Mouse (Mus musculus): ENCODE results near the gene Map2k1.

The Map2k1 gene

DNA sequence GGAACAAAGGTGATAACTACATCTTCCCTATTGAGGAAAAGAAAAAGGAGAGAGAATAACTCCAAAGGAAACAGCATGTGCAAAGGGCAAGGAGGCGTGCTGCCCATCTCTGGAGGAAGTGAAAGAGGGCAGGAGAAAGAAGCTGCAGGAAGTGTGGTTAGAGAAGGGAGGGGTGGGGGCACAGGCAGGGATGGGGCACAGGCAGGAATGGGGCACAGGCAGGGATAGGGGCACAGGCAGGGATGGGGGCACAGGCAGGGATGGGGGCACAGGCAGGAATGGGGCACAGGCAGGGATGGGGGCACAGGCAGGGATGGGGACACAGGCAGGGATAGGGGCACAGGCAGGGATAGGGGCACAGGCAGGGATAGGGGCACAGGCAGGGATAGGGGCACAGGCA lies 4.1 kb downstream of the Map2k1 start:
- no peak for DNase-seq (ENCODE audit: low spot score)

DNA sequence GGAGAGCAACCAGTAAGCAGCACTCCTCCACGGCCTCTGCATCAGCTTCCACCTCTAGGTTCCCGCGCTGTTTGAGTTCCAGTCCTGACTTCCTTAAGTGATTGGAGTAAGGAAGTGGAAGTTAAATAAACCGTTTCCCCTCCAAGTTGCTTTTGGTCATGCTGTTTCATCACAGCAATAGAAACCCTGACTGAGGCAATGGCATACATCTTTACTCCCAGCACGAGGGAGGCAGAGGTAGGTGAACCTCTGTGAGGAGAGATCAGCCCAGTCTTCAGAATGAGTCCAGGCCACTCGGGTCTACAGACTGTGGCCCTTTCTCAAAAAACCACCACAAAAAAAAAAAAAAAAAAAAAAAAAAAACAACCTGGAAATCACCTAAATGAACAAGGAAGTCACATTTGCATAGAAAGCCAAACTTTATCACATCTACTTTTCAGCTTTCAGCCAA lies 11.0 kb downstream of the Map2k1 start:
- no peak for DNase-seq (ENCODE audit: low spot score)

- no peak for DNase-seq (ENCODE audit: low spot score)
Observed at GRCm38 (mm10) chr9:64240681-64241080, 12.8 kb downstream of the Map2k1 start.

- no peak for DNase-seq (ENCODE audit: low spot score)
Observed at GRCm38 (mm10) chr9:64240116-64240515, 13.3 kb downstream of the Map2k1 start.

GRCm38 (mm10) chr9:64236056-64236455 lies 17.4 kb downstream of the Map2k1 start:
- no peak for DNase-seq (ENCODE audit: low spot score)

GRCm38 (mm10) chr9:64234768-64235435 lies 18.5 kb downstream of the Map2k1 start, which contains the start of gene Uchl4:
Gene Uchl4 (plus strand): TSS chr9:64235201.
- DNase-seq (ENCODE audit: low spot score): no peak

GRCm38 (mm10) chr9:64233656-64234055 lies 19.8 kb downstream of the Map2k1 start:
- DNase-seq (ENCODE audit: low spot score): no peak

DNA sequence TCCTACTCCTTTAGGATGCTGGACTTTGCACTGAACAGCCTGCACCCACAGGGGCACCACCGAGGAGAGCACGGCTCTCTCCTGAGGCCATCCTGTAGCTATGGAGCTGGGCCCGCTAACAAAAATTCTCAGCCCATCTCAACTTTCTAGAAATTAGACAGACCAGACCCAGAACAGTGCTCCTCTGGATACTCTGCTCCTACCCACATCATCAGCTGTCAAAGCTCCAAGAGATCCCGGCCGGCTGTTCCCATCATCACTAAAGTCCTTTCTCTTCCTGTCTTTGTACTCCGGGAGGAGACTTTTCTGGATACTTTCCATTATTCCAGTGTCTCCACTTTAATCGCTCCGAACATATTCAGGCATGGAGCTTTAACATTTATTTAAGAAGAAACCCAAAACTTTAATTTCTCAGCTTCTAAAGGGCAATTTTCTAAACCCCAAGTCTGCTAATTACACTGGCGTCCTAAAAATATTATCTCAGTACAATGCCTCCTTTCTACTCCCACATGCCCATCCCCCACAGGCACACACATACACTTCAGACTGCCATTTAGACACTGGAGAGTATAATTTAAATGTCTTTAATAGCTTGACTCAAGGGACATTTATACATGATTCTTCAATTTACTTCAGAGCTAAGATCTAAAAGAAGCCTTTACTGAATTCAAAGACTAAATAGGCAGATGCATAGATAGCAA lies 21.0 kb downstream of the Map2k1 start:
- DNase-seq (ENCODE audit: low spot score): no peak

DNA sequence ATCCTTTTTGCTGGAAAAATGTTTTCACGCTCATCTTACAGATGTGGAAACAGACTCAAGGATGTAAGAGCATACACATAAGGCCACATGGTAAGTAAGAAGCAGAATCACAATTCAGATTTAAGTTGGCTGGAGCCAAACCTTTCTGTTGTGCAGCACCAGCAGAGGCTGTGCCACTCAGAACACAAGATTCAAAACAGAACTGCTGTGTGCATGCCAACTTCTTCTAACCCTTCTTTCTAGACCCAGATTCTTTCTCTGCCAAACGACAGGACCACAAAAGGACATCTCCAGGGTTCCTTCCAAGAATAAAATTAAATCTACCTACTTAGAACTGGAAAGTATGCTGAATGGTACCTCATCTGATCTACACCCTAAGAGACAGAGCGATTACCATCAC lies 21.8 kb downstream of the Map2k1 start:
- DNase-seq (ENCODE audit: low spot score): no peak

GRCm38 (mm10) chr9:64231171-64231570 lies 22.3 kb downstream of the Map2k1 start:
- DNase-seq (ENCODE audit: low spot score): no peak

DNA sequence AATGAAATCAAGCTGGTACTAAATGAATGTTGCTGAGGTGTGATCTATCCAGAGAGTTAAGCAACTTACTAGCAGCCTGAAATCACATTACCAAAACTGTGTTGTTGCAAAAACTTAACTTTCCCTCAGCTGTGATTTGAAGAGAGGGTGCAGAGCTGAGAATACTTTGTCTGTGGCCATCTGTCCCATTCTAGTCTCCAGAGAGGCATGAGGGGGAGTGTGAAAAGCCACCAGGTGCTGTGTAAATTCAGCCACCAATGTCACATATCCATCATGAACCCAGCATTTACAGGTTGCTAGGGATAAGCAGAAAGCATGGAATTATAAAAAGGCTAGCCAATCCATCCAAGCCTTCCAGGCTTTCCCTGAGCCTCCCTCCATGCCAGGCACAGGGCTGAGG lies 24.5 kb downstream of the Map2k1 start:
- no peak for DNase-seq (ENCODE audit: low spot score)

DNA sequence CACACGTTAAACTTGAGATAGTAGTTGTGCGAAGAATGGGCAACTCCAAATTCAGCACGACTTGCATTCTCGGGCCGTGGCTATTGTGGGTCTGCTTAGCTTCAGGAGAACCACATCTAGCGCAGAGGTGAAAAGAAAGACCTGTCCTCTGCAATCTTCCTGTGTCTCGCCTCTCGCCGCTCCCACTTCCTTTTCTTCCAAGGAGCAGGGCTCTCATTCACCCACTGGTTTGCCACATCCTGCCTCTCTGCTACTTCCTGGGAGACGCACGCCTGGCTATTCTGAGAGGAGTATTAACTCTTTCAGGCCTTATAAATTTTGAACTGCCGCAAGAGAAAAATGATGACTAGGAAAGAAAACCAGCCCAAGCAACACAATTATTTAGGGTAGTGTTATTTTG lies 25.7 kb downstream of the Map2k1 start:
- DNase-seq (ENCODE audit: low spot score): no peak

DNA sequence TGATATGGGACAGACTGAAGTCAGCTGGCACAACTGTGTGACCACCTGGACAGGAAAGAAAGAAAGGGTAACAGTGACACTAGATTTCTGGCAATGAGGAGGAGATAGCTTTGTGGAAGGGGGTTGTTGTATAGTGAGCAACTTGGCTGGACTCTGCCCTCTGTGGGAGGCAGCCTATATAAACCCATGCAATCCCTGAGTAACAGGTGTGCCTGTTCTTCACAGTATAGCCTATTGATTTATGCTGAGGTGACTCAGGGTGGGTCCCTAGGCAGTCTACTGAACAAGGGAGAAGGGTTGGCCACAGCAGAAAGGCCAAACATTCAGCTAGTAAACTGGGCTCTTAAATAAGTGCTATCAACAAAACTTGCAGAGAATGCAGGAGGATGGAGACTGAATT lies 27.6 kb downstream of the Map2k1 start:
- DNase-seq (ENCODE audit: low spot score): no peak

DNA sequence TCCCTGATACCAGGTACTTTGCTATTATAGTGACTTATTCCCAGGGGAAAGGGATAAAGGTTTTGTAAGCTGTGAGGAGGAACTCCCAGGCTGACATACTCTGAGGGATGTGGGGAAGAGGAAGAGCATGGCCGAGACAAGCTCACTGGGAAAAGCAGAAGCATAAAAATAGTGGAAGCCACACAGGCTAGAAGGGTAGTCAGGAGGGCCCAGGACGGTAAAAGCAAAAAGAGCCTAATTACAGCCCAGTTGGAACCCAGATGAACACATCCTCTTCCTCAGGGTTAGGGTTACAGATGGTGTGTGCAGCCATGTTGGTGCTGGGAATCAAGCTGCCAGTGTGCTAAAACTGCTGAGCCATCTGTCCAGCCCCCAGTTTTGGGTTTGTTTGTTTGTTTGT lies 31.3 kb downstream of the Map2k1 start:
- no peak for DNase-seq (ENCODE audit: low spot score)

DNA sequence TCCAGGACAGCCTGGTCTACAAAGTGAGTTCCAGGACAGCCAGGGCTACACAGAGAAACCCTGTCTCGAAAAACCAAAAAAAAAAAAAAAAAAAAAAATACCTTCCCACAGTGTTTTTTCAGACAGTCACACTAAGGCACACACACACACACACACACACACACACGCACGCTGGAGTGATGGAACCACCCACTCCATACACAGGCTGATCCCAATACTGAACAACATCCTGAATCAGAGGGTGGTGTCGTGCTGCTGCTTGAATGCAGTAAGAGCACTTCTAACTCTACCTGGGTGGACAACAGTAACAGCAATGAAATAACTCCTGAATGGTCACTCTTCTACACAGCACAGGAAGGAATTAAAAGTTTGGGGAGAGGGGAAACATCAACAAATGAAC lies 32.0 kb downstream of the Map2k1 start:
- DNase-seq (ENCODE audit: low spot score): no peak

GRCm38 (mm10) chr9:64220603-64221002 lies 32.8 kb downstream of the Map2k1 start:
- no peak for DNase-seq (ENCODE audit: low spot score)

GRCm38 (mm10) chr9:64219772-64220420 lies 33.5 kb downstream of the Map2k1 start:
- no peak for DNase-seq (ENCODE audit: low spot score)

GRCm38 (mm10) chr9:64219305-64219704 lies 34.1 kb downstream of the Map2k1 start:
- DNase-seq (ENCODE audit: low spot score): no peak

- no peak for DNase-seq (ENCODE audit: low spot score)
Observed at GRCm38 (mm10) chr9:64217887-64218286, 35.5 kb downstream of the Map2k1 start.

GRCm38 (mm10) chr9:64216641-64217040 lies 36.8 kb downstream of the Map2k1 start:
- DNase-seq (ENCODE audit: low spot score): no peak

DNA sequence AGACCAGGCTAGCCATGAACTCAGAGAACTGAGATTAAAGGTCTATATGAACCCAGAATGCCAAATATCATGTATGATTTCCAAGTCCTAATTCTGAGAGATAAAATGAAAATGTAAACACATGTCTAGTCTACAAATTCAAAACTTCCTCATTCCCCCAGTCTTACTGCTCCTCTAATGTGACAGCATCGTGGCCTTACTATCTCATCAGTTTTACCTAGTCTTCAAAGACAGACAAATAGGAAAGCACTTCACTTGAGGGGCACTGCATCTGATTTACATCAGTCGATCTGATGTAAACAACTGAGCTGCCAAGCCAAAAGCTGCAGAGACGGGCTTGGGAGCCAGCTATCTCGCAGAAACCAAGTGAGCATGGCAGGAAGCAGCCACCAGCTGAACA lies 37.3 kb downstream of the Map2k1 start:
- no peak for DNase-seq (ENCODE audit: low spot score)

DNA sequence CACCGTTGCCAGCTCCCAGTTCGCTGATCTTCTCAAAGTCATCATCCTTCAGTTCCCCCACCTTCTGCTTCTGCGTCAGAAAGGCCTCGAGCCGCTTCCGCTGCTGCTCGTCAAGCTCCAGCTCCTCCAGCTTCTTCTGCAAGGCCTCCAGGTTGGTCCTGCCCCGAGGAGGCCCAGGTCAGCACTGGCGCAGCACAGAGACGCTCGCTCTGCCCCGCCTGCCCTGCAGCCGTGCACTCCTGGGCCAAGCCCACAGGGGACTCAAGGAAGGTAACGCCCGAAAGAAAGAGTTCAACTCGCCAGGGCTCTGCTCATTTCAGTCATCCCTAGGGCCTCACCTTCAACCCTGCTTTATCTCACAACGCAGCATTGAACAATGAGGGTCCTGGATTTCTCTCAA lies 39.0 kb downstream of the Map2k1 start:
- DNase-seq (ENCODE audit: low spot score): no peak

DNA sequence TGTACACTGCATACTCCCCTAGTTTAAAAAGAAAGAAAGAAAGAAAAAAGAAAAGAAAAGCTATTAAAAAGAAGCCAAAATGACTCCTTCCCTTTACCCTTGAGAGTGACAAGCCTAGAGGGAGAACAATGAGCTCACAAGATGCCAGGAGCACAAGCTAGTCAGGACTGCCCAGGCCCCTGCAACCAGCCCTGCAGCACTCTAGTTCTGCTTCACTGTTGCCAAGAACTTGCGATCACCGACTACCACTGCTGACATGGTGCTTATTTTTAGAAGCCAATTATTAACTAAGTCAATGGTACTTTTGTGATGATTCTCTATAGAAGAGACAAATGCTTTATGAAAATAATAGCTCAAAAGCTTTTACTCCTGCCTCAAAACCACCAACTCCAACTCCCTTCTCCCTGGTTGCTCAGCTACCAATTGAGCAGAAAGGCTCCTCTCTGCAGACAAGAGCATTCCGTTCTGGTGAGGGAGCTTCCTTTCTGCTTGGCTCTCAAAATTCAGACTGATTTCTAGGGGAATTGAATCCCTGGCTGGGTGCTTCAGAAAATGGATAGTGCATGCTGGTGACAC lies 45.8 kb downstream of the Map2k1 start:
- no peak for DNase-seq (ENCODE audit: low spot score)
